Mouse (Mus musculus) cerebellum, adult 2 months (tissue): Measurements from ENCODE around the gene Il2rb.

Source experiments
- CTCF ChIP-seq: fragments of 200-500 bp; IDR thresholded peaks from 2 replicates; pipeline ENCODE4 v1.5.1; 2011; ENCODE audit warnings: low read depth, mild to moderate bottlenecking, control low read depth, low read length, moderate library complexity, borderline replicate concordance; ENCODE audit not compliant: insufficient read depth
- POLR2A ChIP-seq: fragments of 200-500 bp; IDR thresholded peaks from 2 replicates; pipeline ENCODE4 v1.6.1; 2011; ENCODE audit warnings: low read length, control low read depth, borderline replicate concordance; ENCODE audit not compliant: insufficient read depth

- TF ChIP-seq CTCF, result no peak
- TF ChIP-seq POLR2A, result no peak
Measured at GRCm38 (mm10) chr15:78487066-78487465, 8.0 kb downstream of the Il2rb start.
